Mouse (Mus musculus): Measurements from ENCODE around the gene Cnp. TPM values are rescaled to one million over a fixed set of nuclear protein-coding genes. Genes with fewer than 3 reads are reported as not detected.

Cnp gene
- total and polyA plus RNA-seq, 3 experiments = 2.7 to 5.9 (median 4.8) TPM

Other genes with a start within 250 kb of the Cnp start
- not detected in 2 replicates for gene Gast, start 240.5 kb upstream of the Cnp start, total RNA-seq (2014; fragmentation: Nextera tagmentation)
- gene Gast, start 240.5 kb upstream of the Cnp start, total RNA-seq (2017) = not detected in 2 replicates
- gene Gast, start 240.5 kb upstream of the Cnp start, polyA plus RNA-seq (2012) = not detected in 2 replicates
- not detected in 2 replicates for gene Hap1, start 218.8 kb upstream of the Cnp start, total RNA-seq (2014; fragmentation: Nextera tagmentation)
- gene Hap1, start 218.8 kb upstream of the Cnp start, total RNA-seq (2017) = 0.05 TPM in 1 of 2 replicates, not detected in the other
- not detected in 2 replicates for gene Hap1, start 218.8 kb upstream of the Cnp start, polyA plus RNA-seq (2012)
- gene Jup, start 177.1 kb upstream of the Cnp start, total RNA-seq (2014; fragmentation: Nextera tagmentation) = not detected in 2 replicates
- gene Jup, start 177.1 kb upstream of the Cnp start, total RNA-seq (2017) = 0.33 and 0.58 TPM in 2 replicates
- not detected in 2 replicates for gene Jup, start 177.1 kb upstream of the Cnp start, polyA plus RNA-seq (2012)
- not detected in 2 replicates for gene P3h4, start 160.1 kb upstream of the Cnp start, total RNA-seq (2014; fragmentation: Nextera tagmentation)
- gene P3h4, start 160.1 kb upstream of the Cnp start, total RNA-seq (2017) = 0.06 TPM in 1 of 2 replicates, not detected in the other
- gene P3h4, start 160.1 kb upstream of the Cnp start, polyA plus RNA-seq (2012) = not detected in 2 replicates
- gene Fkbp10, start 159.2 kb upstream of the Cnp start, total RNA-seq (2014; fragmentation: Nextera tagmentation) = not detected in 2 replicates
- 0.55 TPM in 1 of 2 replicates, not detected in the other for gene Fkbp10, start 159.2 kb upstream of the Cnp start, total RNA-seq (2017)
- gene Fkbp10, start 159.2 kb upstream of the Cnp start, polyA plus RNA-seq (2012) = not detected in 2 replicates
- gene Nt5c3b, start 133.1 kb upstream of the Cnp start, total RNA-seq (2014; fragmentation: Nextera tagmentation) = 13.3 and 18.9 TPM in 2 replicates
- gene Nt5c3b, start 133.1 kb upstream of the Cnp start, total RNA-seq (2017) = 19.1 and 19.6 TPM in 2 replicates
- 41.2 and 49.0 TPM in 2 replicates for gene Nt5c3b, start 133.1 kb upstream of the Cnp start, polyA plus RNA-seq (2012)
- 0.83 and 2.2 TPM in 2 replicates for gene Klhl10, start 133.0 kb upstream of the Cnp start, total RNA-seq (2014; fragmentation: Nextera tagmentation)
- gene Klhl10, start 133.0 kb upstream of the Cnp start, total RNA-seq (2017) = 0.23 and 0.98 TPM in 2 replicates
- not detected in 2 replicates for gene Klhl10, start 133.0 kb upstream of the Cnp start, polyA plus RNA-seq (2012)
- 22.4 and 28.3 TPM in 2 replicates for gene Klhl11, start 102.2 kb upstream of the Cnp start, total RNA-seq (2014; fragmentation: Nextera tagmentation)
- 23.4 and 27.5 TPM in 2 replicates for gene Klhl11, start 102.2 kb upstream of the Cnp start, total RNA-seq (2017)
- gene Klhl11, start 102.2 kb upstream of the Cnp start, polyA plus RNA-seq (2012) = 2.9 and 3.4 TPM in 2 replicates
- gene Acly, start 46.9 kb upstream of the Cnp start, total RNA-seq (2014; fragmentation: Nextera tagmentation) = 134 and 139 TPM in 2 replicates
- gene Acly, start 46.9 kb upstream of the Cnp start, total RNA-seq (2017) = 205 and 206 TPM in 2 replicates
- gene Acly, start 46.9 kb upstream of the Cnp start, polyA plus RNA-seq (2012) = 36.3 and 86.9 TPM in 2 replicates
- 0.49 TPM in 1 of 2 replicates, not detected in the other for gene Ttc25, start 29.3 kb upstream of the Cnp start, total RNA-seq (2014; fragmentation: Nextera tagmentation)
- 0.17 and 0.60 TPM in 2 replicates for gene Ttc25, start 29.3 kb upstream of the Cnp start, total RNA-seq (2017)
- gene Ttc25, start 29.3 kb upstream of the Cnp start, polyA plus RNA-seq (2012) = 0.09 and 0.21 TPM in 2 replicates
- 47.6 and 54.9 TPM in 2 replicates for gene Nkiras2, start 44.3 kb downstream of the Cnp start, total RNA-seq (2014; fragmentation: Nextera tagmentation)
- gene Nkiras2, start 44.3 kb downstream of the Cnp start, total RNA-seq (2017) = 18.4 and 22.7 TPM in 2 replicates
- 36.1 and 40.4 TPM in 2 replicates for gene Nkiras2, start 44.3 kb downstream of the Cnp start, polyA plus RNA-seq (2012)
- gene Dnajc7, start 45.3 kb downstream of the Cnp start, total RNA-seq (2014; fragmentation: Nextera tagmentation) = 234 and 254 TPM in 2 replicates
- 142 and 151 TPM in 2 replicates for gene Dnajc7, start 45.3 kb downstream of the Cnp start, total RNA-seq (2017)
- 98.8 and 140 TPM in 2 replicates for gene Dnajc7, start 45.3 kb downstream of the Cnp start, polyA plus RNA-seq (2012)
- gene Zfp385c, start 117.6 kb downstream of the Cnp start, total RNA-seq (2014; fragmentation: Nextera tagmentation) = not detected in 2 replicates
- 0.11 and 0.23 TPM in 2 replicates for gene Zfp385c, start 117.6 kb downstream of the Cnp start, total RNA-seq (2017)
- gene Zfp385c, start 117.6 kb downstream of the Cnp start, polyA plus RNA-seq (2012) = not detected in 2 replicates
- 1.4 and 2.0 TPM in 2 replicates for gene Dhx58, start 129.4 kb downstream of the Cnp start, total RNA-seq (2014; fragmentation: Nextera tagmentation)
- 4.2 and 4.7 TPM in 2 replicates for gene Dhx58, start 129.4 kb downstream of the Cnp start, total RNA-seq (2017)
- gene Dhx58, start 129.4 kb downstream of the Cnp start, polyA plus RNA-seq (2012) = 2.6 TPM in 2 replicates
- 46.8 and 47.0 TPM in 2 replicates for gene Kat2a, start 137.6 kb downstream of the Cnp start, total RNA-seq (2014; fragmentation: Nextera tagmentation)
- 17.9 and 18.8 TPM in 2 replicates for gene Kat2a, start 137.6 kb downstream of the Cnp start, total RNA-seq (2017)
- 93.4 and 94.2 TPM in 2 replicates for gene Kat2a, start 137.6 kb downstream of the Cnp start, polyA plus RNA-seq (2012)
- 2.4 TPM in 1 of 2 replicates, not detected in the other for gene Hspb9, start 138.9 kb downstream of the Cnp start, total RNA-seq (2014; fragmentation: Nextera tagmentation)
- 0.22 and 0.35 TPM in 2 replicates for gene Hspb9, start 138.9 kb downstream of the Cnp start, total RNA-seq (2017)
- gene Hspb9, start 138.9 kb downstream of the Cnp start, polyA plus RNA-seq (2012) = 0.55 and 0.61 TPM in 2 replicates
- 181 and 202 TPM in 2 replicates for gene Rab5c, start 163.3 kb downstream of the Cnp start, total RNA-seq (2014; fragmentation: Nextera tagmentation)
- gene Rab5c, start 163.3 kb downstream of the Cnp start, total RNA-seq (2017) = 153 and 173 TPM in 2 replicates
- 362 and 429 TPM in 2 replicates for gene Rab5c, start 163.3 kb downstream of the Cnp start, polyA plus RNA-seq (2012)
- gene Kcnh4, start 185.0 kb downstream of the Cnp start, total RNA-seq (2014; fragmentation: Nextera tagmentation) = not detected in 2 replicates
- gene Kcnh4, start 185.0 kb downstream of the Cnp start, total RNA-seq (2017) = not detected in 2 replicates
- not detected in 2 replicates for gene Kcnh4, start 185.0 kb downstream of the Cnp start, polyA plus RNA-seq (2012)
- not detected in 2 replicates for gene Hcrt, start 188.0 kb downstream of the Cnp start, total RNA-seq (2014; fragmentation: Nextera tagmentation)
- not detected in 2 replicates for gene Hcrt, start 188.0 kb downstream of the Cnp start, total RNA-seq (2017)
- gene Hcrt, start 188.0 kb downstream of the Cnp start, polyA plus RNA-seq (2012) = not detected in 2 replicates
- gene Ghdc, start 196.1 kb downstream of the Cnp start, total RNA-seq (2014; fragmentation: Nextera tagmentation) = 6.0 and 6.3 TPM in 2 replicates
- gene Ghdc, start 196.1 kb downstream of the Cnp start, total RNA-seq (2017) = 3.6 and 4.4 TPM in 2 replicates
- gene Ghdc, start 196.1 kb downstream of the Cnp start, polyA plus RNA-seq (2012) = 3.8 and 3.9 TPM in 2 replicates